In the genomic region with DNA sequence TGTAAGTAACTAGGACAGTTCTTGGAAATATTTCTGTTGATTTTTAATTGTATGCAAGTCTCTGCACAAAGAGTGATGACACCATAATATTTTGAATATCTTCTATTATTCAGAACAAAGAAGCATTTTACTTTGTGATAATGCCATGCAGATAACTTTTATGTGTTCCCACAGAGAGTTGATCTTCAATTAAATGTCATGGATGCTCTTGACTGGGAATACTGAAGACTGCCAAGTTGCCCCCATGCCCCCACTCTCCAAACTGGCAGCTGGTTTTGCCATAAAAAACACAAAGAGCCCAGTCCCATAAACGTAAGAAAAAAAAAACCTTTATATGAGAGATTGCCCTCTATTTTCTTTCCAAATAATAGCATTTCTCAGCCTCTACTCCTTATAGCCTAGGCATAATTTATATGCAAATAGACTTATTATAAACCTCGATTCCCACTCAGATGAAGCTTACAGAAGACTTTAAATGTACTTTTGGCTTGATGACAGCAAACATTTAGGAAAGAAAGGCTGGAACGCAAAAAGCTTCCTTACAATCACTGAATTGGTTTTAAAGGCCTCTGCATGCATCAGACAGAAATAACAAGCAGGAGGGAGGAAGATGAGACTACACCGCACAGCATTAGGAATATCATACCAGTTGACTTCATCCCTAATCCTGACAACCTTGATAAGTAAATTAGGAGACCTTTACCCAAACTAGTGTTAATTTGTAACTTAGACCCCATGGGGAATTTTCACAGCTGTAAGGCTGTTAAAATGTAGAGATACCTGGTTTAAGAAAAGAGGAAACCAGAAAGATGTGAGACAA, we compare ENCODE assay signal across 21 mouse cellular contexts.
DNase-seq lines count a peak whose midpoint lies in the region; ATAC-seq and TF ChIP-seq lines count a peak whose summit lies in the region.
"Had no signal": no experiment of that assay in that cellular context is flagged by ENCODE, and none has a peak within 500 bp of the region (broad histone marks: within the 10 kb centered on the region; RNA-seq: fewer than 3 reads in every experiment).

No protein-coding gene starts in this region.

- H3K27me3 ChIP-seq in forebrain, embryonic 12.5 days, result no peaks in the 10 kb centered on the region
- no peaks in the 10 kb centered on the region for H3K27me3 ChIP-seq in forebrain, embryonic 11.5 days (ENCODE audit: control insufficient read depth, insufficient read depth, low read length)
- no peaks in the 10 kb centered on the region for H3K27me3 ChIP-seq in hindbrain, embryonic 15.5 days
- no peaks in the 10 kb centered on the region for H3K27me3 ChIP-seq in hindbrain, postnatal 0 days (ENCODE audit: insufficient read depth, low read length)
- no peaks in the 10 kb centered on the region for H3K27me3 ChIP-seq in midbrain, embryonic 15.5 days (replicated peaks)
- H3K27me3 ChIP-seq in midbrain, postnatal 0 days (ENCODE audit: insufficient read depth, low read length), result no peaks in the 10 kb centered on the region
- H3K27me3 ChIP-seq: embryonic facial prominence, embryonic 13.5 days; heart, embryonic 13.5 days had no signal

- WGBS in forebrain, embryonic 12.5 days, result 26% methylated on average over 4 of the region's 4 CpGs
- WGBS in forebrain, embryonic 11.5 days, result 55% methylated on average over 4 of the region's 4 CpGs
- WGBS in hindbrain, embryonic 15.5 days, result 34% methylated on average over 4 of the region's 4 CpGs
- 22% methylated on average over 4 of the region's 4 CpGs for WGBS in hindbrain, postnatal 0 days
- 27% methylated on average over 4 of the region's 4 CpGs for WGBS in midbrain, embryonic 15.5 days
- WGBS in midbrain, postnatal 0 days, result 20% methylated on average over 4 of the region's 4 CpGs

- no peaks in the 10 kb centered on the region for H3K9me3 ChIP-seq in forebrain, embryonic 12.5 days
- H3K9me3 ChIP-seq in forebrain, embryonic 11.5 days (ENCODE audit: control insufficient read depth, low read length), result no peaks in the 10 kb centered on the region
- no peaks in the 10 kb centered on the region for H3K9me3 ChIP-seq in hindbrain, embryonic 15.5 days
- no peaks in the 10 kb centered on the region for H3K9me3 ChIP-seq in hindbrain, postnatal 0 days (ENCODE audit: low read length)
- no peaks in the 10 kb centered on the region for H3K9me3 ChIP-seq in midbrain, embryonic 15.5 days
- no peaks in the 10 kb centered on the region for H3K9me3 ChIP-seq in midbrain, postnatal 0 days (ENCODE audit: low read length)
- H3K9me3 ChIP-seq: embryonic facial prominence, embryonic 13.5 days had no signal

- ATAC-seq in forebrain, embryonic 12.5 days (ENCODE audit: low FRiP score), result peak; percentile 27; the same call in 1 of the 2 replicates
- no peak for ATAC-seq in forebrain, embryonic 11.5 days (replicated peaks; ENCODE audit: low FRiP score)
- no peak for ATAC-seq in hindbrain, embryonic 15.5 days (ENCODE audit: low FRiP score, low read depth)
- no peak for ATAC-seq in hindbrain, postnatal 0 days
- ATAC-seq in midbrain, embryonic 15.5 days (replicated peaks), result peak; percentile 65; the same call in 1 of the 2 replicates
- no peak for ATAC-seq in midbrain, postnatal 0 days (ENCODE audit: low FRiP score)
- ATAC-seq: CD4-positive, CD25-positive, alpha-beta regulatory T cell, adult 4 months; hindbrain, embryonic 16.5 days had no signal

- H3K9ac ChIP-seq in forebrain, embryonic 12.5 days, result no peak overlapping the region
- no peak overlapping the region for H3K9ac ChIP-seq in forebrain, embryonic 11.5 days (ENCODE audit: low read length)
- H3K9ac ChIP-seq in hindbrain, embryonic 15.5 days, result no peak overlapping the region
- H3K9ac ChIP-seq in hindbrain, postnatal 0 days (replicated peaks; ENCODE audit: low read length), result no peak overlapping the region
- no peak overlapping the region for H3K9ac ChIP-seq in midbrain, embryonic 15.5 days
- H3K9ac ChIP-seq in midbrain, postnatal 0 days (replicated peaks; ENCODE audit: low read length, poor library complexity, severe bottlenecking), result no peak overlapping the region
- H3K9ac ChIP-seq: embryonic facial prominence, embryonic 13.5 days; heart, embryonic 13.5 days had no signal

- no peak overlapping the region for H3K4me3 ChIP-seq in forebrain, embryonic 12.5 days (replicated peaks)
- no peak overlapping the region for H3K4me3 ChIP-seq in forebrain, embryonic 11.5 days (ENCODE audit: low read depth, low read length)
- H3K4me3 ChIP-seq in hindbrain, embryonic 15.5 days, result no peak overlapping the region
- no peak overlapping the region for H3K4me3 ChIP-seq in hindbrain, postnatal 0 days (ENCODE audit: low read length)
- no peak overlapping the region for H3K4me3 ChIP-seq in midbrain, embryonic 15.5 days
- no peak overlapping the region for H3K4me3 ChIP-seq in midbrain, postnatal 0 days (ENCODE audit: low read depth, low read length)
- H3K4me3 ChIP-seq: embryonic facial prominence, embryonic 13.5 days; heart, embryonic 13.5 days had no signal

- no peaks in the 10 kb centered on the region for H3K36me3 ChIP-seq in forebrain, embryonic 12.5 days (replicated peaks)
- H3K36me3 ChIP-seq in forebrain, embryonic 11.5 days (ENCODE audit: control insufficient read depth, insufficient read depth, low read length), result no peaks in the 10 kb centered on the region
- no peaks in the 10 kb centered on the region for H3K36me3 ChIP-seq in hindbrain, embryonic 15.5 days
- H3K36me3 ChIP-seq in hindbrain, postnatal 0 days (ENCODE audit: insufficient read depth, low read length), result no peaks in the 10 kb centered on the region
- no peaks in the 10 kb centered on the region for H3K36me3 ChIP-seq in midbrain, embryonic 15.5 days (replicated peaks)
- H3K36me3 ChIP-seq in midbrain, postnatal 0 days (ENCODE audit: insufficient read depth, low read length), result no peaks in the 10 kb centered on the region
- H3K36me3 ChIP-seq: embryonic facial prominence, embryonic 13.5 days; G1E; heart, embryonic 13.5 days had no signal

- no peak overlapping the region for H3K27ac ChIP-seq in forebrain, embryonic 12.5 days
- no peak overlapping the region for H3K27ac ChIP-seq in forebrain, embryonic 11.5 days (ENCODE audit: low read depth, low read length)
- H3K27ac ChIP-seq in hindbrain, embryonic 15.5 days (replicated peaks), result 0 out of 2 replicates have a peak overlapping the region, but pooled peaks have one; percentile 21
- H3K27ac ChIP-seq in hindbrain, postnatal 0 days, result no peak overlapping the region
- H3K27ac ChIP-seq in midbrain, embryonic 15.5 days, result no peak overlapping the region
- H3K27ac ChIP-seq in midbrain, postnatal 0 days (ENCODE audit: low read depth, low read length), result no peak overlapping the region
- H3K27ac ChIP-seq: embryonic facial prominence, embryonic 13.5 days; heart, embryonic 13.5 days had no signal

- no peak overlapping the region for H3K4me2 ChIP-seq in forebrain, embryonic 12.5 days
- H3K4me2 ChIP-seq in forebrain, embryonic 11.5 days (ENCODE audit: low read depth, low read length, severe bottlenecking), result no peak overlapping the region
- no peak overlapping the region for H3K4me2 ChIP-seq in hindbrain, embryonic 15.5 days
- no peak overlapping the region for H3K4me2 ChIP-seq in hindbrain, postnatal 0 days (ENCODE audit: low read depth, low read length)
- no peak overlapping the region for H3K4me2 ChIP-seq in midbrain, embryonic 15.5 days
- H3K4me2 ChIP-seq in midbrain, postnatal 0 days (ENCODE audit: low read depth, low read length, poor library complexity, severe bottlenecking), result no peak overlapping the region
- H3K4me2 ChIP-seq: embryonic facial prominence, embryonic 13.5 days; heart, embryonic 13.5 days had no signal

- H3K4me1 ChIP-seq in forebrain, embryonic 12.5 days, result peaks cover 10% of the 10 kb centered on the region; the same call in 1 of the 2 replicates
- no peaks in the 10 kb centered on the region for H3K4me1 ChIP-seq in forebrain, embryonic 11.5 days (replicated peaks; ENCODE audit: control insufficient read depth, insufficient read depth, low read length)
- no peaks in the 10 kb centered on the region for H3K4me1 ChIP-seq in hindbrain, embryonic 15.5 days (replicated peaks)
- no peaks in the 10 kb centered on the region for H3K4me1 ChIP-seq in hindbrain, postnatal 0 days (ENCODE audit: insufficient read depth, low read length)
- peaks cover 9% of the 10 kb centered on the region; the same call in 1 of the 2 replicates for H3K4me1 ChIP-seq in midbrain, embryonic 15.5 days
- H3K4me1 ChIP-seq in midbrain, postnatal 0 days (ENCODE audit: insufficient read depth, low read length), result no peaks in the 10 kb centered on the region
- H3K4me1 ChIP-seq: embryonic facial prominence, embryonic 13.5 days; heart, embryonic 13.5 days had no signal

- intact Hi-C loops in left cerebral cortex, postnatal 36 days (cut with DNase I), result no loop called here

- no peak for TF ChIP-seq CTCF in hindbrain, postnatal 0 days (IDR thresholded peaks at IDR 0.05; ENCODE audit: low read depth)
- no peak for TF ChIP-seq CTCF in midbrain, postnatal 0 days (IDR thresholded peaks at IDR 0.05)

- no peak for DNase-seq in forebrain, embryonic 11.5 days (ENCODE audit: low spot score)
- DNase-seq in hindbrain, postnatal 0 days (ENCODE audit: low spot score), result no peak
- no peak for DNase-seq in midbrain, postnatal 0 days (ENCODE audit: low spot score)
- DNase-seq in left cerebral cortex, postnatal 36 days (ENCODE audit: low spot score in 2 of 2), result no peak
- DNase-seq: adrenal gland, adult 8-10 months; adrenal gland, postnatal 36 days; B cell, adult 2 months; cerebellum, adult 11-12 months; cerebellum, adult 9-10 months; cerebellum, postnatal 25 days; gastrocnemius, postnatal 36 days; heart, adult 11 months; heart, postnatal 36 days had no signal

Comparison
In these comparisons a context has a peak if more than half of its experiments do, and no peak if none do; other contexts are left out.
1. ATAC-seq: peak in forebrain, embryonic 12.5 days (single experiment) and midbrain, embryonic 15.5 days (single experiment); none in forebrain, embryonic 11.5 days (single experiment), hindbrain, embryonic 15.5 days (single experiment), hindbrain, postnatal 0 days (single experiment) and midbrain, postnatal 0 days (single experiment).